Mouse (Mus musculus): Measurements from ENCODE around the gene 1700113H08Rik.

- no peak for TF ChIP-seq CHD2 (IDR thresholded peaks at IDR 0.05; ENCODE audit: low read depth, low read length)
- no peak for TF ChIP-seq HCFC1 (IDR thresholded peaks at IDR 0.05; ENCODE audit: borderline replicate concordance, insufficient read depth, low read length)
Measured at GRCm38 (mm10) chr10:87058926-87059325, 1.1 kb downstream of the 1700113H08Rik start.

Data from ES-E14 (cell line).